Comparison of ENCODE assay signal across 20 mouse cellular contexts in the genomic region with DNA sequence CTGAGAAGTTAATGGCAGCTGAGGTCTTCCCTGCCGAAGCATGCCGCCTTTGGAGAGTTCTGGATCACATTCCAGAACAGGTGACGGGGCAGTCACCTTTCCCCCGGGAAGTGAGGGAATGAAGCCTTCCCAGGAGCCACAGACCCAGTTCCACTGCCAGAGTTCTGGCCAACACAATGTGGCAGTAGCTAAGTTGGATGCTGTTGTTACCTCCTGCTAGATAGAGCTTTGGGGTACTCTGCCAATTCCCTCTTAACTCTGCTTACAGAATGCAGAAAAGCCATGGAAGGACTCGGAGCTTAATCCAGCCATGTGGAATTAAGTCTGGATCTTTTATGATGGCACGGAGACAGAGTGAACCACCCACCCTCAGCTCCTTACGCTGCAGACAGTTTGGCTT.
"Had no signal": no experiment of that assay in that cellular context is flagged by ENCODE, and none has a peak within 500 bp of the region (broad histone marks: within the 10 kb centered on the region; RNA-seq: fewer than 3 reads in every experiment).

No protein-coding gene starts in this region.

- ATAC-seq: midbrain, embryonic 15.5 days had no signal

- DNase-seq: kidney, adult 8-10 months; kidney, postnatal 14 days; kidney, postnatal 4 days; layer of hippocampus, adult 9-11 months; left cerebral cortex, postnatal 4 days; liver, postnatal 0 days; right cerebral cortex, adult 18-20 months; right cerebral cortex, postnatal 14 days; spleen, adult 18-20 months; thymus, postnatal 36 days had no signal

- H3K27ac ChIP-seq: kidney, embryonic 15.5 days; left cerebral cortex, adult 2 months; limb, embryonic 12.5 days; limb, embryonic 15.5 days; liver, embryonic 14.5 days; macrophage; midbrain, embryonic 12.5 days; midbrain, embryonic 15.5 days; neural tube, embryonic 12.5 days; neural tube, embryonic 15.5 days had no signal

- H3K4me3 ChIP-seq: kidney, embryonic 15.5 days; left cerebral cortex, adult 2 months; limb, embryonic 12.5 days; limb, embryonic 15.5 days; midbrain, embryonic 12.5 days; midbrain, embryonic 15.5 days; neural tube, embryonic 12.5 days; neural tube, embryonic 15.5 days had no signal
